Mouse (Mus musculus): Measurements from ENCODE around the gene Dock6.
A peak's percentile ranks its signal among the peaks of the same experiment; 100 is the strongest.
"Not testable (repeated sequence)": the region's sequence is repeated elsewhere in the genome, so short reads cannot be mapped to it uniquely, and the experiment has no call there.

Gene Dock6

GRCm38 (mm10) chr9:21781657-21782468 is 70.6 kb downstream of the Dock6 start:
- no peak for DNase-seq (ENCODE audit: low read depth)

- no peak for DNase-seq (ENCODE audit: low read depth)
Measured at GRCm38 (mm10) chr9:21777726-21778125, 74.7 kb downstream of the Dock6 start.

- DNase-seq (ENCODE audit: low read depth), result no peak
Measured at GRCm38 (mm10) chr9:21774353-21774752, 78.1 kb downstream of the Dock6 start.

- DNase-seq (ENCODE audit: low read depth), result not testable (repeated sequence)
Measured at GRCm38 (mm10) chr9:21773396-21773795, 79.0 kb downstream of the Dock6 start.

- no peak for DNase-seq (ENCODE audit: low read depth)
Measured at GRCm38 (mm10) chr9:21769558-21770183, 82.8 kb downstream of the Dock6 start.

GRCm38 (mm10) chr9:21768511-21769411 is 83.7 kb downstream of the Dock6 start:
- DNase-seq (ENCODE audit: low read depth), result no peak

- DNase-seq (ENCODE audit: low read depth), result no peak
Measured at GRCm38 (mm10) chr9:21767896-21768295, 84.5 kb downstream of the Dock6 start.

- no peak for DNase-seq (ENCODE audit: low read depth)
Measured at GRCm38 (mm10) chr9:21764084-21764999, 88.1 kb downstream of the Dock6 start.

GRCm38 (mm10) chr9:21762135-21762534 is 90.3 kb downstream of the Dock6 start:
- DNase-seq (ENCODE audit: low read depth), result no peak

GRCm38 (mm10) chr9:21760155-21761088 is 92.0 kb downstream of the Dock6 start, which contains the start of gene Spc24:
Gene Spc24, minus strand, starts transcription at chr9:21760303.
- DNase-seq (ENCODE audit: low read depth), result peak; percentile 98

GRCm38 (mm10) chr9:21759718-21760117 is 92.7 kb downstream of the Dock6 start:
- DNase-seq (ENCODE audit: low read depth), result no peak

- DNase-seq (ENCODE audit: low read depth), result peak; percentile 16
Measured at GRCm38 (mm10) chr9:21758576-21759529, 93.6 kb downstream of the Dock6 start.

GRCm38 (mm10) chr9:21754516-21755321 is 97.7 kb downstream of the Dock6 start:
- DNase-seq (ENCODE audit: low read depth), result no peak

- DNase-seq (ENCODE audit: low read depth), result no peak
Measured at GRCm38 (mm10) chr9:21754003-21754402, 98.4 kb downstream of the Dock6 start.

GRCm38 (mm10) chr9:21752252-21752792 is 100.1 kb downstream of the Dock6 start:
- no peak for DNase-seq (ENCODE audit: low read depth)

GRCm38 (mm10) chr9:21751347-21751746 is 101.1 kb downstream of the Dock6 start:
- DNase-seq (ENCODE audit: low read depth), result no peak

GRCm38 (mm10) chr9:21750370-21750769 is 102.1 kb downstream of the Dock6 start:
- DNase-seq (ENCODE audit: low read depth), result no peak
